Mouse (Mus musculus) stomach, embryonic 16.5 days (tissue): Measurements from ENCODE around the gene Apol11a. TPM values are rescaled to one million over a fixed set of nuclear protein-coding genes. Genes with fewer than 3 reads are reported as not detected.
"Not testable (repeated sequence)": the region's sequence is repeated elsewhere in the genome, so short reads cannot be mapped to it uniquely, and the experiment has no call there.

ENCODE experiments used
- ATAC-seq: fragments of 200-750 bp; cut with Nextera tagmentation; 2 replicates; pipeline ENCODE4 v1.8.0; 2017; ENCODE audit warnings: moderate number of reproducible peaks, moderate TSS enrichment; ENCODE audit not compliant: insufficient read depth, low FRiP score
- H3K27ac ChIP-seq: fragments of 300-500 bp; sonication (generic); 2 replicates; pipeline ENCODE4 v1.5.1; 2014; ENCODE audit warnings: low read length
- H3K27me3 ChIP-seq: fragments of 300-500 bp; sonication (generic); 2 replicates; pipeline ENCODE4 v1.6.1; 2014; ENCODE audit warnings: low read length, control low read depth, mixed read lengths; ENCODE audit not compliant: control insufficient read depth, insufficient read depth
- H3K36me3 ChIP-seq: fragments of 300-500 bp; sonication (generic); 2 replicates; pipeline ENCODE4 v1.6.1; 2014; ENCODE audit warnings: low read length; ENCODE audit not compliant: control insufficient read depth, insufficient read depth
- H3K4me1 ChIP-seq: fragments of 300-500 bp; sonication (generic); 2 replicates; pipeline ENCODE4 v1.6.1; 2014; ENCODE audit warnings: low read length, control low read depth, mixed read lengths; ENCODE audit not compliant: control insufficient read depth, insufficient read depth
- H3K4me2 ChIP-seq: fragments of 300-500 bp; sonication (generic); 2 replicates; pipeline ENCODE4 v1.6.1; 2014; ENCODE audit warnings: low read depth, low read length, mixed read lengths
- H3K4me3 ChIP-seq: fragments of 300-500 bp; sonication (generic); replicated peaks from 2 replicates; pipeline ENCODE4 v1.5.1; 2014; ENCODE audit warnings: mild to moderate bottlenecking, low read length
- H3K9ac ChIP-seq: fragments of 300-500 bp; sonication (generic); 2 replicates; pipeline ENCODE4 v1.6.1; 2014; ENCODE audit warnings: low read length
- H3K9me3 ChIP-seq: fragments of 300-500 bp; sonication (generic); replicated peaks from 2 replicates; pipeline ENCODE4 v1.6.1; 2016; ENCODE audit warnings: low read length, control low read depth; ENCODE audit not compliant: control insufficient read depth
- WGBS: fragments of 180-500 bp; shearing (Covaris S2); extraction: QIAGEN DNeasy Blood & Tissue Kit; methylation state at CpG from one replicate; pipeline ENCODE4 v1.1.7; 2014; 5-methylcytosine and 5-hydroxymethylcytosine counted together
- polyA plus RNA-seq: library from polyadenylated mRNA; unstranded; fragments of >200 nt; fragmentation: Nextera tagmentation; extraction: Ambion mirVana; gene quantifications from 2 replicates; pipeline ENCODE4 v1.2.1, GENCODE M21; 2015

The Apol11a gene
- polyA plus RNA-seq: not detected in 2 replicates

- H3K4me1 ChIP-seq, H3K36me3 ChIP-seq, H3K9ac ChIP-seq, H3K4me2 ChIP-seq, H3K27me3 ChIP-seq, H3K27ac ChIP-seq, ATAC-seq, H3K9me3 ChIP-seq, H3K4me3 ChIP-seq: not testable (repeated sequence)
Observed at GRCm38 (mm10) chr15:77507966-77508365, at the start of gene Apol11a. Gene Apol11a, plus strand, starts transcription at chr15:77508271.

- H3K36me3 ChIP-seq, H3K27ac ChIP-seq, H3K4me2 ChIP-seq, H3K4me3 ChIP-seq, H3K9ac ChIP-seq, H3K4me1 ChIP-seq, H3K9me3 ChIP-seq, ATAC-seq, H3K27me3 ChIP-seq: not testable (repeated sequence)
- WGBS: 60% methylated on average over 7 of the region's 7 CpGs
Observed at GRCm38 (mm10) chr15:77474699-77475390, 33.2 kb upstream of the Apol11a start.

GRCm38 (mm10) chr15:77476693-77477092 lies 31.4 kb upstream of the Apol11a start, which contains the start of gene Apol10a:
Gene Apol10a, plus strand, starts transcription at chr15:77477047.
- not testable (repeated sequence) for H3K9ac ChIP-seq, ATAC-seq, H3K9me3 ChIP-seq, H3K4me1 ChIP-seq, H3K36me3 ChIP-seq, H3K27ac ChIP-seq, H3K4me2 ChIP-seq, H3K27me3 ChIP-seq, H3K4me3 ChIP-seq
- 84% methylated on average over 2 of the region's 2 CpGs for WGBS

GRCm38 (mm10) chr15:77482140-77482794 lies 25.8 kb upstream of the Apol11a start:
- Histone ChIP-seq H3K4me1 (no peaks in the 10 kb centered on the region), H3K27ac (no peak overlapping the region), H3K4me3 (no peak overlapping the region), H3K4me2 (no peak overlapping the region), H3K9me3 (no peaks in the 10 kb centered on the region), H3K36me3 (no peaks in the 10 kb centered on the region), H3K9ac (no peak overlapping the region), H3K27me3 (no peaks in the 10 kb centered on the region)
- WGBS: 60% methylated on average over 4 of the region's 4 CpGs
- ATAC-seq: peak; percentile 50; the same call in 1 of the 2 replicates

- not testable (repeated sequence) for H3K27me3 ChIP-seq, H3K27ac ChIP-seq, ATAC-seq, H3K4me2 ChIP-seq, H3K4me3 ChIP-seq, H3K4me1 ChIP-seq, H3K9ac ChIP-seq, H3K36me3 ChIP-seq, H3K9me3 ChIP-seq
- WGBS: no CpG with 5 or more reads among the region's 1 CpGs
Observed at GRCm38 (mm10) chr15:77493181-77493580, 14.9 kb upstream of the Apol11a start.

GRCm38 (mm10) chr15:77494694-77495093 lies 13.4 kb upstream of the Apol11a start:
- not testable (repeated sequence) for ATAC-seq, H3K9me3 ChIP-seq, H3K4me3 ChIP-seq, H3K9ac ChIP-seq, H3K4me1 ChIP-seq, H3K4me2 ChIP-seq, H3K27me3 ChIP-seq, H3K36me3 ChIP-seq, H3K27ac ChIP-seq
- WGBS: 73% methylated on average over 1 of the region's 1 CpGs

GRCm38 (mm10) chr15:77520596-77520995 lies 12.5 kb downstream of the Apol11a start:
- H3K4me1 ChIP-seq, H3K4me2 ChIP-seq, H3K36me3 ChIP-seq, H3K27ac ChIP-seq, H3K4me3 ChIP-seq, H3K27me3 ChIP-seq, H3K9me3 ChIP-seq, H3K9ac ChIP-seq, ATAC-seq: not testable (repeated sequence)
- 54% methylated on average over 4 of the region's 4 CpGs for WGBS

- H3K36me3 ChIP-seq, H3K4me2 ChIP-seq, H3K27ac ChIP-seq, H3K27me3 ChIP-seq, H3K9ac ChIP-seq, H3K4me1 ChIP-seq, H3K9me3 ChIP-seq, H3K4me3 ChIP-seq: not testable (repeated sequence)
- 11% methylated on average over 6 of the region's 6 CpGs for WGBS
- peak; percentile 37 for ATAC-seq
Observed at GRCm38 (mm10) chr15:77523186-77523843, 15.2 kb downstream of the Apol11a start.

GRCm38 (mm10) chr15:77533216-77533615 lies 25.1 kb downstream of the Apol11a start, which contains the start of gene Apol7c:
Gene Apol7c, minus strand, starts transcription at chr15:77533316.
- H3K36me3 ChIP-seq: no peaks in the 10 kb centered on the region
- no peak within 1 kb of the TSS for H3K27ac ChIP-seq
- no peaks in the 10 kb centered on the region for H3K27me3 ChIP-seq
- H3K4me2 ChIP-seq: no peak within 1 kb of the TSS
- no peak within 1 kb of the TSS for H3K4me3 ChIP-seq
- no peak for ATAC-seq
- no peaks in the 10 kb centered on the region for H3K9me3 ChIP-seq
- H3K9ac ChIP-seq: no peak within 1 kb of the TSS
- no peaks in the 10 kb centered on the region for H3K4me1 ChIP-seq
